Mouse (Mus musculus) spleen, embryonic (tissue): ENCODE results near the gene Lrba.

Experiments used
- CTCF ChIA-PET: fragments of 350-600 bp; sonication (Branson Sonifier 250); formaldehyde crosslinking; loops from one replicate; lab custom pipeline; 2022; lab: Charles Lee

Lrba gene

DNA sequence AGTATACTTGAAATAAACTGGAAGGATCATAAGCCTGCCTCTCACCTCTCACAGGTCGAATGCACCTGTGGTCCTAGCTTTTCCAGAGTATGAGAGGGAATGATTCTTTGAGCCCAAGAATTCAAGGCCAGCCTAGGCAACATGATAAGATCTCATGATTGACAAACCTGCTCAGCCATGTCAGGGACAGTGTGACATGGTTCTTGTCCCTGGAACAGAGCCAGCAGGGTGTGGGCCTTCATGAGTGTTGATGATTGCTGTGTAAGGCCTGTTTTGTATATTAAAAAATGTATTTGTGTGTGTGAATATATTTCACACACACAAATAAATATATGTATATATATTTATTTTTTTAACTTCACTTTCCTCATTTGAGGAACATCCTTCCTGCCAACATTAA is 29.3 kb downstream of the Lrba start:
- CTCF ChIA-PET = no interaction called here

DNA sequence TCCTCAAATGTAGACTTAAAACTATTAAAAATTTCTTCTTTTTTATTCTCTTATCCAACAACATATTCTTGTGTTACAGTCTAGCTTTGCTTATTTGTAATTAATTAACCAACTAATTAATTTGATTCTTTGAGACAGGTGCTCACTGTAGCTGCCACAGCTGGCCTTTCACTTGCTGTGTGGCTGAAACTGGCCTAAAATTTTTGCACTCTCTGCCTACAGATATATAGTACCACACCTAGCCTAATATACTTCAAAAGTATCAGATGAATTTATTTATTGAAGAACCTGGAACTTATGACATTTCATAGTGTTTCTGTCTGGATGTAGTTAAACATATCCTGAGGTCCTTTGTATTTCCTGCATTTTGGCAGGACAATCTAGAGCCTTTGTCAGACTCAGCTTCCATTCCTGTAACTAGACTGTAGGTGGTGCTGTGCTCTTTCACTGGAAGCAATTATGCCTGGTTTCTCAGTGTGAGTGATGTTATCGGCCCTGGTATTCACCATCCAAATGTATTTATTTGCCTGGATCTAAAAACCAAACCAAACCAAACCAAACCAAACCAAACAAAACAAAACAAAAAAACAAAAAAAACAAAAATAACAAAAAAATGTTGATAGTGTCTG is 43.7 kb downstream of the Lrba start:
- CTCF ChIA-PET = no interaction called here

DNA sequence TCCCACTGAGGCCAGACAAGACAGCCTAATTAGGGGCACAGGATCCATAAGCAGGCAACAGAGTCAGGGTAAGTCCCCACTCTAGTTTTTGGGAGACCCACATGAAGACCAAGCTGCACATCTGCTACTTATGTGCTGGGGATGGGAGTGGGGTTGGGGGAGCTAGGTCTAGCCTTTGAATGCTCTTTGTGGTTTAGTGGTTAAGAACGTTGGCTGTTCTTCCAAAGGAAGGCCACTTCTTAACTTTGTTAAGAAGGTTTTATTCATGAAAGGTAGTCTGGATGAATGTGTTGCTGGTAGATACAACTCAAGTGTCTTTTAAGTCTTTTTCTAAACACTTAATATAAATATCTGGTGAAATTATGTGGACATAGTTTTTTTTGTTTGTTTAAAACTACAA is 51.2 kb downstream of the Lrba start:
- CTCF ChIA-PET = no interaction called here

DNA sequence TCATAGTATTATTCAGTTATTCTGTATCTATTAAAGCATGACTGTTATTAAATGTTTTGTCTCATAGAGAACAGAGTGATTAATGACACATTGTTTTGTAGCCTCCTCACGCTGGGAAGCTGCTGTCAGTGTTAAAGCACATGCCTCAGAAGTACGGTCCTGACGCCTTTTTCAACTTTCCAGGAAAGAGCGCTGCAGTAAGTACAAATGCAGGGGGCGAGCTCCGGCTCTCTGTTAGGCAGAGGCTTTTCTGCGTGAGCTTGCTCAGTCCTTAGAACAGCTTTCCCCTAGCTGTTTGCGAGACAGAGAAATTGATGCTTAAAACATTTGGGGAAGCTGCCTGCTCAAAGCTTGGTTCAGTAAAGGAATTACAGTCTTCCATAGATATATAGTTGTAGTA is 66.8 kb downstream of the Lrba start:
- CTCF ChIA-PET = no interaction called here

DNA sequence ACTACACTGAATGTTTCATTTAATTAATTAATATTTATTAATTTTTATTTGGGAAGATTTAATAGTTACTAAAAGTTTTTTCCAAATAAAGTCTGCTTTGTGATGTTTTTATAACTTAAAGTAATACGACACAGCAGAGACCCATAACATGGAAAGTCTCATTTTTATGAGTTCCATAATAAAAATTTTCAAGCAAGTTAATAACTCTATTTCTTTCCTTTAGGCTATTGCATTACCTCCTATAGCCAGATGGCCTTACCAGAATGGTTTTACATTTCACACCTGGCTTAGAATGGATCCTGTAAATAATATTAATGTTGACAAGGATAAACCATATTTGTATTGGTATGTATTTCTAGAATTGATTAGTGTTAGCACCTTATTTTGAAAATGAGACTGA is 70.4 kb downstream of the Lrba start:
- CTCF ChIA-PET = no interaction called here

DNA sequence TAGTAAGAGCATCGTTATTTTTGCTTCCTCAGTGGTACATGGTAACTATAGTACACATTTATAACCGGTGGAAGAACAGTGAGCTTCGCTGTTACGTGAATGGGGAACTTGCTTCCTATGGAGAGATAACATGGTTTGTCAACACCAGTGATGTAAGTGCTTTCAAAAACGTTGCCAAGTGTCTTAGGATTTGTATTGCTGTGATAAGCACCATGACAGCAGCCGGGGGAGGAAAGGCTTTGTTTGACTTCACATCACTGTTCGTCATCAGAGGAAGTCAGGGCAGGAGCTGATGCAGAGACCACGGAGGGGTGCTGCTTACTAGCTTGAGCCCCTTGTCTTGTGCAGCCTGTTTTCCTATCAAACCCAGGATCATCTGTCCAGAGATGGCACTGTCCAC is 71.7 kb downstream of the Lrba start:
- CTCF ChIA-PET = no interaction called here

DNA sequence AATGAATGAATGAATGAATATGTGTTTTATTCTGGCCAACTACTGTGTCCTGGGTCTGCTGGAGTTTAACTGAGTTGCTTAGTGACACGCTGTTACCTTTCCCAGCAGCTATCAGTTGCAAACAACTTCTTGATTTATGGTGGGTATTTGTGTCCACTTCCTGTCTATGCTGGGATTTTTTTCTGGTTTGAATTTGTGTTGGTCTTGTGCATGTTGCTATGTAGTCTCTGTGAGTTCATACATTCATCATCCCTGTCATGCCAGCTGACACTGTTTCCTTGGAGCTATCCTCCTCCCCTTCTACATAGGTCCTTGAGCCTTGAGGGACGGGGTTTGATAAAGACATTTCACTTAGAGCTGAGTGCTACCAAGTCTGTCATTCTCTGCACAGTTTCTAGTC is 84.4 kb downstream of the Lrba start:
- CTCF ChIA-PET = no interaction called here

DNA sequence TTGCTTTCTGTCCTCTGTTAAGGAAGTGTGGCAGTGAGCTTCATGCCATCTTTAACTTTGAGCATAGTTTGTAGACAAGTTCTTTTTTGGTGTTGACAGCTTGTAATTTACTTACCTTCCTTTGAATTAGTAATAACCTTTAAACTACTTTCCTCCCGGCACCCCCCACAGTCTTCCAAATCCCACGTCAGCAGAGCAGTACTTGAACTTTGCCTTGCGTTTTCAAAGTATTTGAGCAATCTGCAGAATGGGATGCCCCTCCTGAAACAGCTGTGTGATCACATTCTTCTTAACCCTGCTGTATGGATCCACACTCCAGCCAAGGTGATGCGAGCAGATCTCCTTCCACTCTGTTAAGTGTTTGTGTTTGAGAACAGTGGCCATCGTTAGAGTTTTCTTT is 85.7 kb downstream of the Lrba start:
- CTCF ChIA-PET = no interaction called here

DNA sequence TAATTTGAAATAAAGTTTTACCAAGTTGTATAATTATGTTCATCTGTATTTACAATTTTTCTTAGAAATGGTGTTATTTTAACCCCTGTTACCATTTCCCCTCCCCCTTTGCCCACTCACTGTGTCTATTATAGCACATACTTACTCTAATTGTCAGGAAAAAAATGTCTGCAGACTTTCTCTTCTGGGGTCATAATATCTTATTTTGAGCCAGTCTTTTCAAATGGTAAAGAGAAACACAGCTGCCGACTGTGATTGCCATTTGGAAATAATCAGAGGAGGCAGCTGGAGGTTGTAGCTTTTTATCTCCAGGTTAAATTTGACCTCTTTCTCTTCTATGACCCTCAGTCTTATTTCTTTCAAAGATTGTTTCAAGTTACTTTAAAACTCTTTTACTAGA is 86.9 kb downstream of the Lrba start:
- CTCF ChIA-PET = no interaction called here

DNA sequence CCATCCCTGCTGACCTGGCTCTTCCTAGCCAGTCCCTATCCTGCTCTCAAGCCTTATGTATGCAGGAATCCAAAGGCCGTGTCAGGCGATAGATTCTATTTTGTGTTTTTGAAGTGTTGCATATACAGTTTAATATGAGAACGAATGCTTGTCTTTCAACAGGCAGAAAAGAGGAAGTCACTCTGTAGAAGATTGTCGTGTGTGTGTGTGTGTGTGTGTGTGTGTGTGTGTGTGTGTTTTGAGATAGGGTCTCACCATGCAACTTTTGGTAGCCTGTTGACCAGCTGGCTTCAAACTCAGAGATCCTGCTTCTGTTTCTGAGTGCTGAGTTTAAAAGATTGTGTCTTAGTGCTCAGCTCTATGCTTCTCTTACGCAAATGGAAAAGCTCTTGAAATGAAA is 93.2 kb downstream of the Lrba start:
- CTCF ChIA-PET = no interaction called here

DNA sequence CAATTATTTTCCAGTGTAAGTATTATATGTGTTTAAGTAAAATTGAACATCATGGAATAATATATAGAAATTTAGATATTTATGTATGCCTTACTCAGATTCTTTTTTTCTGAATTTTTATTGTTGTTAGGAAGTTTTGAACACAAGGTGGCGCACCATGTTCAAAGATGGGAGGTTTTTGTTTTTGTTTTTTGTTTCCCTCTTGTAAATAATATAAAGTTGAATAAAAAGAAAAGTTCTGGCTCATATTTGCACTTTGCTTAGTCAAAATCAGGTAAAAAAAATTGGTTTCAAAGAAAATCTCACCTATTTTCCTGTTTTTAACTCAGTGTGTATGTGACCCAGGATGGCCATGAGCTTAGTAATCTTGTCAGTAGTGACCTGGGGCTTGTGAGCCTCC is 104.1 kb downstream of the Lrba start:
- CTCF ChIA-PET = no interaction called here

DNA sequence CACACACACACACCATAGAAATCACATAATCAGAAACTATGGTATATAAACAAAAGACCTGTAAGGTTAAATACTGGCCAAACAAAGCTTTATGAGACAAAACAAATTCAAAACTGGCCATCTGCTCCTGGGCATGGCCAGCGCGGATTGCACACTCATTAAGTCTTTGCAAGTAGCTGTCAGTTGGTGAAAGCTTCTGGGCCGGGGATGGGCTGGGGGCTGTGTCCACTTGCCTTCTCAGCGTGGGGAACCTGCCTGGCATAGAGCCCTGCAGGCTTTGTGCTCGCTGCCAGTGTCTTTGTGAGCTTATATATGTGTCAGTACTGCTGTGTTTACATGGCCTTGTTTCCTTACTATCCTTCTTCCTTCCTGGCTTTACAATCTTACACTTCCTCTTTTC is 118.8 kb downstream of the Lrba start:
- CTCF ChIA-PET = interaction anchor here (0.7 kb wide), 1 partner anchor 23 kb away, joined by 3 read pairs; no protein-coding TSS in a partner anchor

DNA sequence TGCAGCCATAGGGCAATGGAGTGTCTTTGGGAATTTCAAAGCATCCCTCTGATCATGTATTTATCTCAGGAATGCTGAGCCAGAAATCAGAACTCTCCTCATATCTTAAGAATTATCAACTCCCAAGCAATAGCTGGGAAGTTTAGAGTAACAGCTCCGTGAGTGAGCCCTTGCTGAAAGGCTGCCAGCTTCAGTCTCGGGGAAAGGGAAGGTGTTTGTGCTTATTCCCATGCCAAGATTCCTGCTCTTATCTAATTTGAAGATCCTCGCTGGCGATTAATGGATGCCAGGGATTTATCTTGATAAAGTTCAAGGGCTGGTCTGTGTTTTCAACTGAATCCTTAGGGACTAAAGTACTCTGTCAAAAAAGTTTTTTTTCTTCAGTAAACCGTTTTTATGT is 138.0 kb downstream of the Lrba start:
- CTCF ChIA-PET = no interaction called here

DNA sequence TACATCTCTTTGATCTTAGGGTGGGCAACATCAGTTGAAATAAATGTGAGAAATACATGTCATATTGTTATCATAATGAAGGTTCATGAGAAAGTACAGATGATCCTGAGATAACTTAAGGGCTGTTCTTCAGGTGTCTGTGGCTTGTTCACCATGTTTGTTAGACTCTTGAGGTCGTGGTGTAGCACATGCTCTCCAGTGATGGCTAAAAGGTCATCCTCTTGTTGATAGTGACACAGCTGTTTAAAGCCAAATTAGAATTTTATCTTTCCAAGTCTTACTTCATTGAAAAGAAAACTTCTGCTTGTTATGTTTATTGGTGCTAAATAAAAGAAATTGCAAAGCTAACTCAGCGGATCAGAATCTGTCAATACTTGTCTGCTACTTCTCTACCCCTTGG is 147.0 kb downstream of the Lrba start:
- CTCF ChIA-PET = no interaction called here

DNA sequence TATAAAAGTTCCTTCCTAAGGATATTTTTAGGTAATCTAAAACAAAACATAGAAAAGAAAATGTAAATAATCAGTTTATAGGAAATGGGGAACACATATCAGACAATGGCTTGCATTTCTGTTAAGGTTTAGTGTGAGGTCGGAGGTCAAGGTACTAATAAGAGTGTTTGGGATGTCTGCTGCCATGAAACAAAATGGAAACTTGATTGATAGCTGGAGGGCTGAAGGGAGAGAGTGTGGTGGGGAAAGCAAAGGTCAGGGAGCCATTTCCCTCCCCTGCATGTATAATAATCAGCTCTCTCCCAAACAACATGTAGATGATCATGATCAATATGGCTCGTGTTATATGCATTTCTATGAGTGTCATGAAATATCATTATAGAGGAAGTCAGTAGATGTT is 150.8 kb downstream of the Lrba start:
- CTCF ChIA-PET = no interaction called here

DNA sequence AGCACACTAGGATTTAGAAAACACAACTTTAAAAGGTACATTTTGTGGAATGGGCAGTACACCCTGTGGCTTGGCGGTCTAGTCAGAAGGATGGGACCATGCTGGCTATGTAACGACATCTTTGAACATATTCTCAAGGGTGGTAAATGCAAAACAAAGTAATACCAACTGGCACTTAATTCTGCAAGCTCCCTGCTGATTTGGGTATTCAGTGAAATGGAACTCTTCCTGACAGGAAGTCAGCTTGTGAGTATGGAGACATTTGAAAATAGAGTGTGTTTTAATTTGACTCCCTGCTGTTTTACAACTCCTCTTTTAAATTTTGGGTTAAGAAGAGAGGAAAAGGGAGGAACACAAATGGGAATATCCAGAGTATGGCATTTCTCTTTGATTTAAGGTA is 158.1 kb downstream of the Lrba start:
- CTCF ChIA-PET = no interaction called here

DNA sequence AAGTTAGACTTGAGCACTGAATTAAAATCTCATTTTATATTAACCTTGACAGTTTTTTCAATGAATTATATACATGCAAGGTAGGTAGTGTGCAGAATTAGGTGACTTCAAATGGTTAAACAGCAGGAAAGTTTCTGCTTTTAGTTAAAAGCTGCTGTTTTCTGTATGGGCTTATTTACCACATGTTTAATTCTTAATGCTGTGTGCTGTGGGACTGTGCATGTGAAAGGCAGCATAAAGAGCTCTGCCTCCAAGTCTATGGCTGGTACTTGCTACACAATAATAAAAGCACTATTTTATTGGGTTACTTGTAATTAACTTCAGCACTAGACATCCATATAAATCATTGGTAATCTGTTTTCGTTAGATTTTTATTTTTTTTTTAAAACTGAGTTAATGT is 160.6 kb downstream of the Lrba start:
- CTCF ChIA-PET = no interaction called here

DNA sequence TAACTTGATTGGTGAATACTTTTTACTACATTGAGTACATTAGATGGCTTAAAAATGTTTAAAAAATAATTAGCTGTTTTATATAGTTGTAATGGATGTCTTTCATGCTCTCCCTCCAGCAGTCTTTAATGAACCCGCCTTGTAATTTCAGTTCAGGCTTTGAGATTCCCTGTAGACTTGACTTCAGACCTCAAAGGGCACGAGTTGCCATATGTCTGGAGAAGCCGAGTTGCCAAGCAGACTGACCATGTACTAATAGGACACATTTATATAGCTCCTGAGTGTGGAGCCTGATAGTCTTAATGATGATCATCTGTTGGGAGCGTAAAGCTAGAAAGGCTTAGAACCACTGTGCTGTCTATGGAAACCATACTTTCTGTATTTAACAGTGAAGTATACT is 161.8 kb downstream of the Lrba start:
- CTCF ChIA-PET = interaction anchor here (0.7 kb wide), 1 partner anchor 14 kb away, joined by 3 read pairs; no protein-coding TSS in a partner anchor

DNA sequence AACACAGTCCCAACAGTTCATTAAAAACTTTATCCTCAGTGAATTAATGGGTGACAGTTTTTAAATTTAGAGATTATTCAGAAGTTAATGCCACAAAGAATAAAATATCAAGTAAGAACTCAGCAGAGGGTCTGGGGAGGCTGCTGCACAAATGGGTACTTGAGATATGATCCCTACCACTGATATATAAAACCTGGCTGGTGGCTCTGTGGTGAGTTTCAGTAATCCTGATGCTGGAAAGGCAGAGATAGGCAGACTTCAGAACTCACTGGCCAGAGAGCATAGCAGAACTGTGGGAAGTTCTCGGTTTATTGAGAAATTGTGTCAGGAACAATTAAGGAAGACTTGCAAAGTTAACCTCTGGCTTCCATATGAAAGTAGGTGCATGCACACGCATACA is 199.3 kb downstream of the Lrba start:
- CTCF ChIA-PET = no interaction called here

DNA sequence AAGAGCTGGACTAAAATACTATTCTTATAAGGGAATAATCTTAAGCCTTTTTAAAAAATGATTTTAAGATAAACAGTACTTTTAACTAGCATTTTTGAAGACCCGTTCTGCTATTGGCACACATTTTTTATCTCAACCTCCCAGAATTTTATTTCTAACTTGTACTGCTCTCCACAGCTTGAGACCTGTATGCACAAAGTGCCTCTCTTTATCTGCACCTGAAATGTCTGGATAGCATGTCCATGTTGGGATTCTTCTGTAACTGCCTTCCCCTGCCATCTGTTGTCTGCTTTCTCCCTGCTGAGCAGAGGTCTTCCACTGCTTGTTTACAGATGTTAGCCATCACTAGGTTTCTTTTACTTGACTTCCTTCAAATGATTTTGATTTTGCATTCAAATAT is 202.3 kb downstream of the Lrba start:
- CTCF ChIA-PET = no interaction called here

DNA sequence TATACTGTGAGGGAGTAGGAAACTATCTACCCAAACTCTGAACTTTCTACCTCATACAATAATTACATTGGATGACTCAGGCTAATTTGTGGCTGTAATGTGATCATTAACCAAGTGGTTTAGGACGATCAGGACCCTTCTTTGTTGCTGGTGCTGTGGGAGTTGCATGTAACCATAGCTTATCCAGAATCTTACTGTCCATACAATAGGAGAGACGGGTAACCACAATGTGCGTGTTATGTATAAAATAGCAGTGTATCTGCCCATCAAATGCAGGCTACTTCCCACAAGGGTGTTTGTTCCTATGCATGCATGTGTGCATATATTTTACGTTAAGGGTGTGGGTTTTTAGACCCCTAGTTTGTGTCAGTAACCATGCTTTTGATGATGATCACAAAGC is 219.0 kb downstream of the Lrba start:
- CTCF ChIA-PET = no interaction called here

DNA sequence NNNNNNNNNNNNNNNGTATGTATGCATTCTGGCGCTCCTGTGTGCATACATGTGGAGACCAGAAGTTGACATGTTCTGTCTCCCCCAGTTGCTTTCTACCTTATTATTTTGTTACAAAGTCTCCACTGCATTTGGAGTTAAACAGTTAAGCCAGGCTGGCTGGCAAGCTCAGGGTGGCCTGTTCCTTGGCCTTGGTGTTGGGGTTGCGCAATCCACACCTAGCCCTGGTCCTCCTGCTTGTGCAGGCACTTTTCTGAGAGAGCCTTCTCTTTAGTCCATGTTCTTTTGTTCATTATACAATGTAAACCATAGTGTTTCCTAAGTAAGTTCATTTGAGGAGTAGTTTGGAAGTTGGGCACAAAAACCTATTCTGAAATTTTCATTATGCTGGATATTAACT is 226.7 kb downstream of the Lrba start:
- CTCF ChIA-PET = no interaction called here

DNA sequence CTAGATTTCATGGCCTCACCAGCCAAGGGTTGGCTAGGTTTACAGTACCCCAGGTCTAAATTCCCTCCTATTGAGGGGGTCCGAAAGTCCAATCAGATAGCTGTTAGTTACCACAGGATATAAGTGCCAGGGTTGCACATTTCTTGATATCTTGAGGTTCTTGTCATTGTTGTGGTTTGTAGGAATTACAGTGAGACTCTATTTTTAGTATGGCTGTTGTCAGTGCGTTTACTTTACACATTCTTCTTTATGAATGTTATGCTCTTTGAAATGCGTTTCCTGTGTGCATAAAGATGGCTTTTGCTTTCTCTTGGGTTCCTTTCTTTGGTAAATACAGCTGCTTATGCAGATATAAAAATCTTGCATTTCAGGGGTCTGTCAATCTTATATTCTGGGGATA is 237.1 kb downstream of the Lrba start:
- CTCF ChIA-PET = no interaction called here

DNA sequence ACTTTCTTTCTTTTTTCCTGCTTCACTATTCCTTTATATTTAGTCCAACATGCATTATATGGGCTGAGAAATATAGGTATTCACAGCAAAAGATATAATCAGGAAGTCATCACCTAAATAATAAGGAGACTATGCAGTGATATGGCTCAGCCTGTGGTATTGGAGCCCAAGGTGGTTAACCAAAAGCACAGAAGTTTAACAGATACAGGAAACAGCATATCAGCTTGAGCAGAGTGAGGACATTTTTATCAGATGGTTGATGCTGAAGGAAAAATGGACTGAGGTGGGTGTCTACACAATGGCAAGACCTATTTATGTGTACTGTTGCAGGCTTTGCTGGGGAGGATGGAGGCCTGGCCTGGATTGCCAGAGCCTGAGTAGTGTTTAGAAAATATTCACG is 265.5 kb downstream of the Lrba start:
- CTCF ChIA-PET = no interaction called here

DNA sequence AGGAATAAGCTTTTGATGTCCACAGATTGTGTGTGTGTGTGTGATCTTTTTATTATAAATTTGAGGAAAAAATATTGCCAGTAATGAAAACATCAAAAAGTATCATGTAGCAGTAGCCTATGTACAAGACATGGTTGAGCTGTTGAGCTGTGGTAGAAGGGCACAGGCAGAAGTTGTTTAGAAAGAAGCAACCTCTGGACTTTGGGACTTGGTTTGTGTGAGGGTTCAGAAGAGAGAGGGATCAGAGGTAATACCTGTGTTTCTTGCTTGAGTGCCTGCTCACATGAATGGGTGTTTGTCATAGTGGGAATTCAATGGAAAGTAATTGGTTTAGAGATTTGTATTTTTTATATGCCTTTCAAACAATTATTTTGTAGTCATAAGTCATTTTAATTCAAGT is 276.1 kb downstream of the Lrba start:
- CTCF ChIA-PET = no interaction called here
